Mouse (Mus musculus) stomach, embryonic 16.5 days (tissue): Measurements from ENCODE around the gene Shroom1. TPM values are rescaled to one million over a fixed set of nuclear protein-coding genes. Genes with fewer than 3 reads are reported as not detected.

Experiments used
- ATAC-seq: fragments of 200-750 bp; cut with Nextera tagmentation; 2 replicates; pipeline ENCODE4 v1.8.0; 2017; ENCODE audit warnings: moderate number of reproducible peaks, moderate TSS enrichment; ENCODE audit not compliant: insufficient read depth, low FRiP score
- H3K27ac ChIP-seq: fragments of 300-500 bp; sonication (generic); 2 replicates; pipeline ENCODE4 v1.5.1; 2014; ENCODE audit warnings: low read length
- H3K27me3 ChIP-seq: fragments of 300-500 bp; sonication (generic); 2 replicates; pipeline ENCODE4 v1.6.1; 2014; ENCODE audit warnings: low read length, control low read depth, mixed read lengths; ENCODE audit not compliant: control insufficient read depth, insufficient read depth
- H3K36me3 ChIP-seq: fragments of 300-500 bp; sonication (generic); 2 replicates; pipeline ENCODE4 v1.6.1; 2014; ENCODE audit warnings: low read length; ENCODE audit not compliant: control insufficient read depth, insufficient read depth
- H3K4me1 ChIP-seq: fragments of 300-500 bp; sonication (generic); 2 replicates; pipeline ENCODE4 v1.6.1; 2014; ENCODE audit warnings: low read length, control low read depth, mixed read lengths; ENCODE audit not compliant: control insufficient read depth, insufficient read depth
- H3K4me2 ChIP-seq: fragments of 300-500 bp; sonication (generic); 2 replicates; pipeline ENCODE4 v1.6.1; 2014; ENCODE audit warnings: low read depth, low read length, mixed read lengths
- H3K4me3 ChIP-seq: fragments of 300-500 bp; sonication (generic); replicated peaks from 2 replicates; pipeline ENCODE4 v1.5.1; 2014; ENCODE audit warnings: mild to moderate bottlenecking, low read length
- H3K9ac ChIP-seq: fragments of 300-500 bp; sonication (generic); 2 replicates; pipeline ENCODE4 v1.6.1; 2014; ENCODE audit warnings: low read length
- H3K9me3 ChIP-seq: fragments of 300-500 bp; sonication (generic); replicated peaks from 2 replicates; pipeline ENCODE4 v1.6.1; 2016; ENCODE audit warnings: low read length, control low read depth; ENCODE audit not compliant: control insufficient read depth
- WGBS: fragments of 180-500 bp; shearing (Covaris S2); extraction: QIAGEN DNeasy Blood & Tissue Kit; methylation state at CpG from one replicate; pipeline ENCODE4 v1.1.7; 2014; 5-methylcytosine and 5-hydroxymethylcytosine counted together
- microRNA-seq: library from miRNA; unstranded; fragments of <30 nt; microRNA quantifications from one replicate; pipeline ENCODE4, GENCODE M21; 2016
- polyA plus RNA-seq: library from polyadenylated mRNA; unstranded; fragments of >200 nt; fragmentation: Nextera tagmentation; extraction: Ambion mirVana; gene quantifications from 2 replicates; pipeline ENCODE4 v1.2.1, GENCODE M21; 2015

The Shroom1 gene
- polyA plus RNA-seq, 1 experiment from 2014 or later, result 1.8 TPM

GRCm38 (mm10) chr11:53508152-53508551 lies 51.1 kb downstream of the Shroom1 start:
- no peak for ATAC-seq
- no peak overlapping the region for H3K4me2 ChIP-seq
- H3K9ac ChIP-seq, result no peak overlapping the region
- H3K4me3 ChIP-seq, result no peak overlapping the region
- WGBS, result 71% methylated on average over 7 of the region's 7 CpGs
- no peaks in the 10 kb centered on the region for H3K27me3 ChIP-seq
- H3K9me3 ChIP-seq, result no peaks in the 10 kb centered on the region
- no peaks in the 10 kb centered on the region for H3K36me3 ChIP-seq
- no peaks in the 10 kb centered on the region for H3K4me1 ChIP-seq
- H3K27ac ChIP-seq, result no peak overlapping the region

GRCm38 (mm10) chr11:53508591-53508990 lies 51.6 kb downstream of the Shroom1 start:
- Histone ChIP-seq H3K27ac (no peak overlapping the region), H3K9me3 (no peaks in the 10 kb centered on the region), H3K9ac (no peak overlapping the region), H3K4me1 (no peaks in the 10 kb centered on the region), H3K4me3 (no peak overlapping the region), H3K4me2 (no peak overlapping the region), H3K27me3 (no peaks in the 10 kb centered on the region), H3K36me3 (no peaks in the 10 kb centered on the region)
- 41% methylated on average over 3 of the region's 3 CpGs for WGBS
- ATAC-seq, result no peak

GRCm38 (mm10) chr11:53510351-53510750 lies 53.3 kb downstream of the Shroom1 start:
- no peak overlapping the region for H3K9ac ChIP-seq
- H3K4me1 ChIP-seq, result no peaks in the 10 kb centered on the region
- no peak overlapping the region for H3K4me3 ChIP-seq
- ATAC-seq, result no peak
- no peaks in the 10 kb centered on the region for H3K36me3 ChIP-seq
- no peak overlapping the region for H3K4me2 ChIP-seq
- no peak overlapping the region for H3K27ac ChIP-seq
- H3K9me3 ChIP-seq, result no peaks in the 10 kb centered on the region
- H3K27me3 ChIP-seq, result no peaks in the 10 kb centered on the region
- WGBS, result 48% methylated on average over 5 of the region's 5 CpGs

- no peak for ATAC-seq
Observed at GRCm38 (mm10) chr11:53516775-53517627, 60.0 kb downstream of the Shroom1 start.

More at GRCm38 (mm10) chr11:53516775-53517627, 60.0 kb downstream of the Shroom1 start:
- no peak overlapping the region for H3K27ac ChIP-seq
- no peak overlapping the region for H3K4me3 ChIP-seq
- WGBS, result 45% methylated on average over 8 of the region's 8 CpGs
- H3K4me1 ChIP-seq, result peaks cover 17% of the 10 kb centered on the region
- H3K27me3 ChIP-seq, result no peaks in the 10 kb centered on the region
- no peak overlapping the region for H3K9ac ChIP-seq
- H3K36me3 ChIP-seq, result no peaks in the 10 kb centered on the region
- H3K9me3 ChIP-seq, result no peaks in the 10 kb centered on the region
- H3K4me2 ChIP-seq, result no peak overlapping the region

Small RNAs within 50 kb of the gene (microRNA-seq; reads per million reads assigned to microRNA genes)
- gene Mir6920, result not detected

Other genes starting within 250 kb of the Shroom1 start
- 67.9 and 69.2 TPM in 2 replicates for gene Hspa4, start 156.7 kb upstream of the Shroom1 start, polyA plus RNA-seq
- 18.7 and 19.5 TPM in 2 replicates for gene Zcchc10, start 132.5 kb upstream of the Shroom1 start, polyA plus RNA-seq
- 20.5 and 21.1 TPM in 2 replicates for gene Aff4, start 106.4 kb upstream of the Shroom1 start, polyA plus RNA-seq
- 5.4 and 8.4 TPM in 2 replicates for gene Leap2, start 34.0 kb upstream of the Shroom1 start, polyA plus RNA-seq
- 588 and 617 TPM in 2 replicates for gene Uqcrq, start 26.4 kb upstream of the Shroom1 start, polyA plus RNA-seq
- gene Gdf9, start 26.2 kb upstream of the Shroom1 start, polyA plus RNA-seq, result 1.5 and 2.0 TPM in 2 replicates
- 0.10 TPM in 2 replicates for gene Gm10447, start 95 bp upstream of the Shroom1 start, polyA plus RNA-seq
- not detected in 2 replicates for gene Gm9837, start 13.3 kb downstream of the Shroom1 start, polyA plus RNA-seq
- not detected in 2 replicates for gene Gm9945, start 23.0 kb downstream of the Shroom1 start, polyA plus RNA-seq
- gene Sowaha, start 23.1 kb downstream of the Shroom1 start, polyA plus RNA-seq, result 0.46 and 0.58 TPM in 2 replicates
- gene Sept8, start 62.1 kb downstream of the Shroom1 start, polyA plus RNA-seq, result 33.8 and 34.4 TPM in 2 replicates
- gene Kif3a, start 110.2 kb downstream of the Shroom1 start, polyA plus RNA-seq, result 53.5 and 57.0 TPM in 2 replicates
- 0.95 and 1.1 TPM in 2 replicates for gene Il4, start 161.5 kb downstream of the Shroom1 start, polyA plus RNA-seq
- not detected in 2 replicates for gene Il13, start 177.5 kb downstream of the Shroom1 start, polyA plus RNA-seq